Mouse (Mus musculus) liver, embryonic 14.5 days (tissue): ENCODE results near the gene Dbndd1. TPM values are rescaled to one million over a fixed set of nuclear protein-coding genes. Genes with fewer than 3 reads are reported as not detected.

Experiments used
- ATAC-seq: fragments of 200-750 bp; cut with Nextera tagmentation; 2 replicates; pipeline ENCODE4 v1.8.0; 2017; ENCODE audit warnings: moderate number of reproducible peaks, mild to moderate bottlenecking, moderate library complexity; ENCODE audit not compliant: insufficient read depth
- DNase-seq, 3 experiments: peaks; one replicate each; pipeline ENCODE4 v3.0.0-alpha.2; 2012 to 2013; ENCODE audit warnings: low read depth in 3 of 3, low spot score in 3 of 3
- H3K27ac ChIP-seq: fragments of 300-500 bp; sonication (generic); 2 replicates; pipeline ENCODE4 v1.5.1; 2014; ENCODE audit warnings: moderate library complexity, mild to moderate bottlenecking, control low read depth, inconsistent platforms
- H3K27me3 ChIP-seq: fragments of 300-500 bp; sonication (generic); 2 replicates; pipeline ENCODE4 v1.6.1; 2014; ENCODE audit warnings: mild to moderate bottlenecking, low read length, moderate library complexity; ENCODE audit not compliant: control insufficient read depth, insufficient read depth
- H3K36me3 ChIP-seq: fragments of 300-500 bp; sonication (generic); replicated peaks from 2 replicates; pipeline ENCODE4 v1.6.1; 2014; ENCODE audit warnings: low read depth; ENCODE audit not compliant: control insufficient read depth, insufficient read depth
- H3K4me1 ChIP-seq, 2 experiments: fragments of 200-500 bp in 1 of 2; fragments of 300-500 bp in 1 of 2; sonication (generic) in 1 of 2; replicated peaks; 2 replicates each; pipeline ENCODE4 v1.6.1; 2012 to 2014; ENCODE audit warnings: antibody characterized with exemption in 1 of 2, inconsistent platforms in 1 of 2, low read length in 1 of 2; ENCODE audit not compliant: control insufficient read depth in 2 of 2, insufficient read depth in 2 of 2
- H3K4me2 ChIP-seq: fragments of 300-500 bp; sonication (generic); 2 replicates; pipeline ENCODE4 v1.6.1; 2014; ENCODE audit warnings: low read depth, mild to moderate bottlenecking, control low read depth, moderate library complexity
- H3K4me3 ChIP-seq, 2 experiments: fragments of 200-500 bp in 1 of 2; fragments of 300-500 bp in 1 of 2; sonication (generic) in 1 of 2; 2 replicates each; pipeline ENCODE4 v1.5.1; 2012 to 2014; ENCODE audit warnings: low read depth in 2 of 2, low read length in 2 of 2, mild to moderate bottlenecking in 2 of 2, control low read depth in 1 of 2, inconsistent platforms in 1 of 2, moderate library complexity in 1 of 2; ENCODE audit not compliant: insufficient read depth in 1 of 2
- H3K9ac ChIP-seq: fragments of 300-500 bp; sonication (generic); replicated peaks from 2 replicates; pipeline ENCODE4 v1.6.1; 2014; ENCODE audit warnings: mild to moderate bottlenecking, control low read depth, moderate library complexity
- H3K9me3 ChIP-seq: fragments of 300-500 bp; sonication (generic); 2 replicates; pipeline ENCODE4 v1.6.1; 2016; ENCODE audit warnings: low read length, mixed read lengths; ENCODE audit not compliant: control insufficient read depth
- CTCF ChIP-seq: IDR thresholded peaks from 2 replicates; pipeline ENCODE4 v1.5.1; 2016; ENCODE audit warnings: antibody characterized with exemption, low read depth, control low read depth
- EP300 ChIP-seq: IDR thresholded peaks from 2 replicates; pipeline ENCODE4 v1.6.1; 2016; ENCODE audit warnings: antibody characterized with exemption, low read depth
- WGBS: fragments of 180-500 bp; shearing (Covaris S2); extraction: QIAGEN DNeasy Blood & Tissue Kit; methylation state at CpG from one replicate; pipeline ENCODE4 v1.1.7; 2014; ENCODE audit not compliant: insufficient replicate concordance; 5-methylcytosine and 5-hydroxymethylcytosine counted together
- polyA plus RNA-seq, 2 experiments: library from polyadenylated mRNA; depleted of rRNA in 1 of 2; stranded (reverse) in 1 of 2; unstranded in 1 of 2; fragments of >200 nt; fragmentation: Nextera tagmentation in 1 of 2; extraction: Ambion mirVana in 1 of 2; gene quantifications; 2 replicates each; pipeline versions ENCODE4 v1.2.1 to v1.2.3; 2012 to 2014

Gene Dbndd1
- polyA plus RNA-seq, 2 experiments: 0.03 TPM; not detected in 1

GRCm38 (mm10) chr8:123498963-123499362, 16.3 kb downstream of the Dbndd1 start:
- DNase-seq (no peak), ATAC-seq (peak; percentile 33; the same call in 1 of the 2 replicates)
- 68% methylated on average over 11 of the region's 11 CpGs for WGBS

GRCm38 (mm10) chr8:123497699-123498098, 17.6 kb downstream of the Dbndd1 start:
- WGBS: 76% methylated on average over 4 of the region's 4 CpGs
- H3K4me3 ChIP-seq: no peak overlapping the region
- H3K9me3 ChIP-seq: no peaks in the 10 kb centered on the region
- H3K36me3 ChIP-seq: peaks cover 47% of the 10 kb centered on the region
- DNase-seq: no peak
- H3K9ac ChIP-seq: no peak overlapping the region
- no peak overlapping the region for H3K4me2 ChIP-seq
- TF ChIP-seq EP300 (no peak), CTCF (peak; percentile 33)
- no peaks in the 10 kb centered on the region for H3K27me3 ChIP-seq
- no peaks in the 10 kb centered on the region for H3K4me1 ChIP-seq
- ATAC-seq: no peak
- H3K27ac ChIP-seq: no peak overlapping the region

More at GRCm38 (mm10) chr8:123498963-123499362, 16.3 kb downstream of the Dbndd1 start:
- Histone ChIP-seq H3K27ac (no peak overlapping the region), H3K4me3 (no peak overlapping the region), H3K4me2 (no peak overlapping the region), H3K4me1 (no peaks in the 10 kb centered on the region), H3K27me3 (no peaks in the 10 kb centered on the region), H3K9me3 (no peaks in the 10 kb centered on the region), H3K36me3 (peaks cover 50% of the 10 kb centered on the region), H3K9ac (no peak overlapping the region)
- no peak for TF ChIP-seq EP300
- no peak for TF ChIP-seq CTCF

GRCm38 (mm10) chr8:123492898-123493297, 22.4 kb downstream of the Dbndd1 start:
- no peak for DNase-seq
- Histone ChIP-seq H3K36me3 (peaks cover 45% of the 10 kb centered on the region), H3K27ac (no peak overlapping the region), H3K4me1 (no peaks in the 10 kb centered on the region), H3K4me2 (no peak overlapping the region), H3K27me3 (no peaks in the 10 kb centered on the region), H3K9me3 (no peaks in the 10 kb centered on the region), H3K4me3 (no peak overlapping the region), H3K9ac (no peak overlapping the region)
- WGBS: 87% methylated on average over 9 of the region's 9 CpGs
- no peak for TF ChIP-seq EP300
- TF ChIP-seq CTCF: no peak
- ATAC-seq: no peak

GRCm38 (mm10) chr8:123491280-123492075, 23.8 kb downstream of the Dbndd1 start:
- H3K27me3 ChIP-seq: no peaks in the 10 kb centered on the region
- H3K9me3 ChIP-seq: no peaks in the 10 kb centered on the region
- H3K4me1 ChIP-seq: no peaks in the 10 kb centered on the region
- H3K27ac ChIP-seq: no peak overlapping the region
- no peak overlapping the region for H3K4me2 ChIP-seq
- peaks cover 50% of the 10 kb centered on the region for H3K36me3 ChIP-seq
- no peak for TF ChIP-seq CTCF
- TF ChIP-seq EP300: no peak
- WGBS: 79% methylated on average over 15 of the region's 15 CpGs
- ATAC-seq: no peak
- H3K4me3 ChIP-seq: no peak overlapping the region
- no peak overlapping the region for H3K9ac ChIP-seq
- no peak for DNase-seq

GRCm38 (mm10) chr8:123482627-123483026, 32.6 kb downstream of the Dbndd1 start:
- WGBS: 79% methylated on average over 7 of the region's 7 CpGs
- H3K4me2 ChIP-seq: no peak overlapping the region
- ATAC-seq (no peak), DNase-seq (no peak)
- H3K4me1 ChIP-seq: peaks cover 8% of the 10 kb centered on the region in 2 experiments; a peak in 3 of 4 replicates
- no peak overlapping the region for H3K27ac ChIP-seq
- H3K4me3 ChIP-seq: no peak overlapping the region
- no peaks in the 10 kb centered on the region for H3K9me3 ChIP-seq
- TF ChIP-seq EP300: no peak
- peak; percentile 46; the same call in 1 of the 2 replicates for TF ChIP-seq CTCF
- no peak overlapping the region for H3K9ac ChIP-seq
- no peaks in the 10 kb centered on the region for H3K27me3 ChIP-seq
- peaks cover 33% of the 10 kb centered on the region for H3K36me3 ChIP-seq
